Mouse (Mus musculus): ENCODE measurements around the gene Endov. TPM values are rescaled to one million over a fixed set of nuclear protein-coding genes. Genes with fewer than 3 reads are reported as not detected.

The Endov gene
- total and polyA plus RNA-seq, 3 experiments, result 13.0 to 18.5 (median 13.3) TPM

- no peak for TF ChIP-seq MAZ (IDR thresholded peaks at IDR 0.05; ENCODE audit: low read depth, low read length)
- no peak for TF ChIP-seq NRF1 (IDR thresholded peaks at IDR 0.05; ENCODE audit: low read depth, low read length)
- no peak for TF ChIP-seq CHD2 (IDR thresholded peaks at IDR 0.05; ENCODE audit: low read length)
- no peak for TF ChIP-seq MEF2A (IDR thresholded peaks at IDR 0.05; ENCODE audit: borderline replicate concordance, low read depth, low read length)
- no peak for TF ChIP-seq MYC (IDR thresholded peaks at IDR 0.05; ENCODE audit: low read depth, low read length)
- TF ChIP-seq BHLHE40 (IDR thresholded peaks at IDR 0.05; ENCODE audit: low read depth, low read length), result no peak
- TF ChIP-seq IRF4 (IDR thresholded peaks at IDR 0.05; ENCODE audit: low read depth, low read length), result no peak
- no peak for TF ChIP-seq MXI1 (IDR thresholded peaks at IDR 0.05; ENCODE audit: low read depth, low read length)
- no peak for TF ChIP-seq ZKSCAN1 (IDR thresholded peaks at IDR 0.05; ENCODE audit: borderline replicate concordance, low read depth, low read length)
- TF ChIP-seq CHD1 (IDR thresholded peaks at IDR 0.05; ENCODE audit: low read depth, low read length), result no peak
- Histone ChIP-seq H3K4me1 (ENCODE audit: control insufficient read depth in 1 of 2, insufficient read depth in 2 of 2) (no peaks in the 10 kb centered on the region), H3K27me3 (replicated peaks) (peaks cover 83% of the 10 kb centered on the region), H3K9ac (ENCODE audit: insufficient read depth, low read depth) (no peak overlapping the region), H3K27ac (ENCODE audit: insufficient read depth, low read depth) (no peak overlapping the region), H3K36me3 (replicated peaks in 1 of 2; ENCODE audit: control insufficient read depth in 1 of 2, insufficient read depth in 1 of 2, low read length in 1 of 2) (no peaks in the 10 kb centered on the region), H3K79me2 (replicated peaks; ENCODE audit: control insufficient read depth, extremely low read depth, insufficient read depth, poor library complexity, severe bottlenecking) (no peaks in the 10 kb centered on the region), H3K9me3 (replicated peaks; ENCODE audit: low read length) (no peaks in the 10 kb centered on the region), H3K4me2 (ENCODE audit: insufficient read depth, low read depth, poor library complexity, severe bottlenecking) (no peak overlapping the region), H3K4me3 (replicated peaks in 1 of 3; ENCODE audit: low read depth in 2 of 3, low read length in 2 of 3, poor library complexity in 1 of 3) (no peak overlapping the region)
- DNase-seq (ENCODE audit: extremely low read depth), result no peak
- in situ Hi-C loops (cut with MboI; ENCODE audit: low pct_ligation_motif_present, low pct_unique_long_range_greater_than_20kb, low sequenced_read_pairs), result no loop called here
- dilution Hi-C loops (cut with MboI; ENCODE audit: extremely low pct_ligation_motif_present, extremely low pct_unique_long_range_greater_than_20kb, low sequenced_read_pairs), result no loop called here
Measured at GRCm38 (mm10) chr11:119532460-119532859, 41.3 kb downstream of the Endov start.

GRCm38 (mm10) chr11:119533745-119534144 is 42.6 kb downstream of the Endov start:
- H3K9me3 ChIP-seq (replicated peaks; ENCODE audit: low read length), result no peaks in the 10 kb centered on the region
- no peak overlapping the region for H3K9ac ChIP-seq (ENCODE audit: insufficient read depth, low read depth)
- dilution Hi-C loops (cut with MboI; ENCODE audit: extremely low pct_ligation_motif_present, extremely low pct_unique_long_range_greater_than_20kb, low sequenced_read_pairs) (no loop called here), in situ Hi-C loops (cut with MboI; ENCODE audit: low pct_ligation_motif_present, low pct_unique_long_range_greater_than_20kb, low sequenced_read_pairs) (no loop called here)
- no peak for TF ChIP-seq CHD1 (IDR thresholded peaks at IDR 0.05; ENCODE audit: low read depth, low read length)
- no peak for TF ChIP-seq ZC3H11A (IDR thresholded peaks at IDR 0.05; ENCODE audit: low read depth, low read length)
- no peak for TF ChIP-seq CHD2 (IDR thresholded peaks at IDR 0.05; ENCODE audit: low read length)
- TF ChIP-seq MAZ (IDR thresholded peaks at IDR 0.05; ENCODE audit: low read depth, low read length), result no peak
- DNase-seq (ENCODE audit: extremely low read depth), result no peak
- no peaks in the 10 kb centered on the region for H3K4me1 ChIP-seq (ENCODE audit: control insufficient read depth in 1 of 2, insufficient read depth in 2 of 2)
- no peaks in the 10 kb centered on the region for H3K79me2 ChIP-seq (replicated peaks; ENCODE audit: control insufficient read depth, extremely low read depth, insufficient read depth, poor library complexity, severe bottlenecking)
- H3K27me3 ChIP-seq (replicated peaks), result peaks cover 84% of the 10 kb centered on the region
- no peak overlapping the region for H3K4me3 ChIP-seq (replicated peaks in 1 of 3; ENCODE audit: low read depth in 2 of 3, low read length in 2 of 3, poor library complexity in 1 of 3)
- H3K27ac ChIP-seq (ENCODE audit: insufficient read depth, low read depth), result no peak overlapping the region
- no peak overlapping the region for H3K4me2 ChIP-seq (ENCODE audit: insufficient read depth, low read depth, poor library complexity, severe bottlenecking)
- H3K36me3 ChIP-seq (replicated peaks in 1 of 2; ENCODE audit: control insufficient read depth in 1 of 2, insufficient read depth in 1 of 2, low read length in 1 of 2), result no peaks in the 10 kb centered on the region

- no peaks in the 10 kb centered on the region for H3K9me3 ChIP-seq (replicated peaks; ENCODE audit: low read length)
- no peak for TF ChIP-seq KAT2A (IDR thresholded peaks at IDR 0.05; ENCODE audit: insufficient replicate concordance, low read length)
- TF ChIP-seq RCOR1 (conservative IDR thresholded peaks at IDR 0.05; ENCODE audit: low read depth, low read length), result no peak
- no peak for TF ChIP-seq ZC3H11A (IDR thresholded peaks at IDR 0.05; ENCODE audit: low read depth, low read length)
- no peak for TF ChIP-seq MAZ (IDR thresholded peaks at IDR 0.05; ENCODE audit: low read depth, low read length)
- no peak for TF ChIP-seq CHD2 (IDR thresholded peaks at IDR 0.05; ENCODE audit: low read length)
- no peak for TF ChIP-seq E2F4 (IDR thresholded peaks at IDR 0.05; ENCODE audit: insufficient replicate concordance, low read depth, low read length)
- TF ChIP-seq MXI1 (IDR thresholded peaks at IDR 0.05; ENCODE audit: low read depth, low read length), result no peak
- TF ChIP-seq MAX (IDR thresholded peaks at IDR 0.05; ENCODE audit: low read length), result no peak
- TF ChIP-seq POLR2AphosphoS2 (IDR thresholded peaks at IDR 0.05; ENCODE audit: low read depth, low read length), result no peak
- TF ChIP-seq NRF1 (IDR thresholded peaks at IDR 0.05; ENCODE audit: low read depth, low read length), result no peak
- TF ChIP-seq JUN (IDR thresholded peaks at IDR 0.05; ENCODE audit: insufficient read depth, low read depth, low read length), result no peak
- no peak overlapping the region for H3K4me3 ChIP-seq (replicated peaks in 1 of 3; ENCODE audit: low read depth in 2 of 3, low read length in 2 of 3, poor library complexity in 1 of 3)
- no peak overlapping the region for H3K4me2 ChIP-seq (ENCODE audit: insufficient read depth, low read depth, poor library complexity, severe bottlenecking)
- H3K36me3 ChIP-seq (replicated peaks in 1 of 2; ENCODE audit: control insufficient read depth in 1 of 2, insufficient read depth in 1 of 2, low read length in 1 of 2), result no peaks in the 10 kb centered on the region
- no peaks in the 10 kb centered on the region for H3K4me1 ChIP-seq (ENCODE audit: control insufficient read depth in 1 of 2, insufficient read depth in 2 of 2)
- H3K79me2 ChIP-seq (replicated peaks; ENCODE audit: control insufficient read depth, extremely low read depth, insufficient read depth, poor library complexity, severe bottlenecking), result no peaks in the 10 kb centered on the region
- dilution Hi-C loops (cut with MboI; ENCODE audit: extremely low pct_ligation_motif_present, extremely low pct_unique_long_range_greater_than_20kb, low sequenced_read_pairs) (no loop called here), in situ Hi-C loops (cut with MboI; ENCODE audit: low pct_ligation_motif_present, low pct_unique_long_range_greater_than_20kb, low sequenced_read_pairs) (no loop called here)
- H3K27ac ChIP-seq (ENCODE audit: insufficient read depth, low read depth), result no peak overlapping the region
- DNase-seq (ENCODE audit: extremely low read depth), result no peak
- peaks cover 94% of the 10 kb centered on the region for H3K27me3 ChIP-seq (replicated peaks)
- H3K9ac ChIP-seq (ENCODE audit: insufficient read depth, low read depth), result no peak overlapping the region
Measured at GRCm38 (mm10) chr11:119539944-119540343, 48.8 kb downstream of the Endov start.
